Mouse (Mus musculus): Measurements from ENCODE around the gene Rgs12. TPM values are rescaled to one million over a fixed set of nuclear protein-coding genes. Genes with fewer than 3 reads are reported as not detected.

The Rgs12 gene
- polyA plus RNA-seq, 1 experiment: 50.6 TPM

GRCm38 (mm10) chr5:35003611-35004162 is 54.4 kb downstream of the Rgs12 start:
- TF ChIP-seq MYOG (IDR thresholded peaks at IDR 0.05; ENCODE audit: control insufficient read depth, extremely low read depth, insufficient read length): no peak
- TF ChIP-seq FOSL1 (IDR thresholded peaks at IDR 0.05; ENCODE audit: insufficient read depth, low read length, poor library complexity, severe bottlenecking): no peak
- no peak for TF ChIP-seq CEBPB (IDR thresholded peaks at IDR 0.05; ENCODE audit: low read depth)
- TF ChIP-seq MAX (IDR thresholded peaks at IDR 0.05): no peak
- no peak for TF ChIP-seq MYOD1 (IDR thresholded peaks at IDR 0.05; ENCODE audit: control insufficient read depth, insufficient read length, low read depth)
- peaks cover 11% of the 10 kb centered on the region for H3K36me3 ChIP-seq (ENCODE audit: control insufficient read depth, insufficient read depth)
- no peak overlapping the region for H3K4me3 ChIP-seq (ENCODE audit: insufficient read depth, poor library complexity, severe bottlenecking)
- peaks cover 5% of the 10 kb centered on the region for H3K79me3 ChIP-seq (ENCODE audit: low read depth)
- H3K79me2 ChIP-seq (ENCODE audit: control insufficient read depth, insufficient read depth): peaks cover 50% of the 10 kb centered on the region
- no peaks in the 10 kb centered on the region for H3K27me3 ChIP-seq (ENCODE audit: control insufficient read depth, insufficient read depth, insufficient read length)
- no peak overlapping the region for H3ac ChIP-seq (ENCODE audit: control insufficient read depth, insufficient read length, low read depth)

GRCm38 (mm10) chr5:35004769-35005168 is 55.5 kb downstream of the Rgs12 start:
- peaks cover 11% of the 10 kb centered on the region for H3K36me3 ChIP-seq (ENCODE audit: control insufficient read depth, insufficient read depth)
- H3K27me3 ChIP-seq (ENCODE audit: control insufficient read depth, insufficient read depth, insufficient read length): no peaks in the 10 kb centered on the region
- no peak overlapping the region for H3K4me3 ChIP-seq (ENCODE audit: insufficient read depth, poor library complexity, severe bottlenecking)
- peaks cover 47% of the 10 kb centered on the region for H3K79me2 ChIP-seq (ENCODE audit: control insufficient read depth, insufficient read depth)
- no peak for TF ChIP-seq MYOG (IDR thresholded peaks at IDR 0.05; ENCODE audit: control insufficient read depth, extremely low read depth, insufficient read length)
- TF ChIP-seq FOSL1 (IDR thresholded peaks at IDR 0.05; ENCODE audit: insufficient read depth, low read length, poor library complexity, severe bottlenecking): no peak
- no peak for TF ChIP-seq CEBPB (IDR thresholded peaks at IDR 0.05; ENCODE audit: low read depth)
- TF ChIP-seq USF1 (IDR thresholded peaks at IDR 0.05; ENCODE audit: low read depth): no peak
- no peak for TF ChIP-seq MYOD1 (IDR thresholded peaks at IDR 0.05; ENCODE audit: control insufficient read depth, insufficient read length, low read depth)
- no peak for TF ChIP-seq MAX (IDR thresholded peaks at IDR 0.05)
- TF ChIP-seq CTCF (IDR thresholded peaks at IDR 0.05; ENCODE audit: control insufficient read depth, insufficient read depth, insufficient read length): no peak
- no peak overlapping the region for H3ac ChIP-seq (ENCODE audit: control insufficient read depth, insufficient read length, low read depth)
- peaks cover 5% of the 10 kb centered on the region for H3K79me3 ChIP-seq (ENCODE audit: low read depth)

GRCm38 (mm10) chr5:35005659-35006058 is 56.4 kb downstream of the Rgs12 start:
- H3K36me3 ChIP-seq (ENCODE audit: control insufficient read depth, insufficient read depth): peaks cover 6% of the 10 kb centered on the region
- no peak overlapping the region for H3K4me3 ChIP-seq (ENCODE audit: insufficient read depth, poor library complexity, severe bottlenecking)
- H3K79me2 ChIP-seq (ENCODE audit: control insufficient read depth, insufficient read depth): peaks cover 47% of the 10 kb centered on the region
- H3ac ChIP-seq (ENCODE audit: control insufficient read depth, insufficient read length, low read depth): no peak overlapping the region
- TF ChIP-seq MYOG (IDR thresholded peaks at IDR 0.05; ENCODE audit: control insufficient read depth, extremely low read depth, insufficient read length) (no peak), FOSL1 (IDR thresholded peaks at IDR 0.05; ENCODE audit: insufficient read depth, low read length, poor library complexity, severe bottlenecking) (no peak), MAX (IDR thresholded peaks at IDR 0.05) (no peak), CEBPB (IDR thresholded peaks at IDR 0.05; ENCODE audit: low read depth) (no peak), USF1 (IDR thresholded peaks at IDR 0.05; ENCODE audit: low read depth) (no peak), CTCF (IDR thresholded peaks at IDR 0.05; ENCODE audit: control insufficient read depth, insufficient read depth, insufficient read length) (no peak), MYOD1 (IDR thresholded peaks at IDR 0.05; ENCODE audit: control insufficient read depth, insufficient read length, low read depth) (no peak)
- H3K79me3 ChIP-seq (ENCODE audit: low read depth): peaks cover 5% of the 10 kb centered on the region
- no peaks in the 10 kb centered on the region for H3K27me3 ChIP-seq (ENCODE audit: control insufficient read depth, insufficient read depth, insufficient read length)

- Histone ChIP-seq H3K4me3 (ENCODE audit: insufficient read depth, poor library complexity, severe bottlenecking) (no peak overlapping the region), H3K27me3 (ENCODE audit: control insufficient read depth, insufficient read depth, insufficient read length) (no peaks in the 10 kb centered on the region), H3ac (ENCODE audit: control insufficient read depth, insufficient read length, low read depth) (no peak overlapping the region), H3K79me2 (ENCODE audit: control insufficient read depth, insufficient read depth) (peaks cover 38% of the 10 kb centered on the region), H3K79me3 (ENCODE audit: low read depth) (peaks cover 1% of the 10 kb centered on the region), H3K36me3 (ENCODE audit: control insufficient read depth, insufficient read depth) (no peaks in the 10 kb centered on the region)
- TF ChIP-seq MYOD1 (IDR thresholded peaks at IDR 0.05; ENCODE audit: control insufficient read depth, insufficient read length, low read depth) (no peak), CEBPB (IDR thresholded peaks at IDR 0.05; ENCODE audit: low read depth) (no peak), USF1 (IDR thresholded peaks at IDR 0.05; ENCODE audit: low read depth) (no peak), MAX (IDR thresholded peaks at IDR 0.05) (no peak), CTCF (IDR thresholded peaks at IDR 0.05; ENCODE audit: control insufficient read depth, insufficient read depth, insufficient read length) (no peak), MYOG (IDR thresholded peaks at IDR 0.05; ENCODE audit: control insufficient read depth, extremely low read depth, insufficient read length) (no peak), FOSL1 (IDR thresholded peaks at IDR 0.05; ENCODE audit: insufficient read depth, low read length, poor library complexity, severe bottlenecking) (no peak)
Observed at GRCm38 (mm10) chr5:35006599-35006998, 57.4 kb downstream of the Rgs12 start.

GRCm38 (mm10) chr5:35009163-35009562 is 59.9 kb downstream of the Rgs12 start:
- peaks cover 3% of the 10 kb centered on the region for H3K79me3 ChIP-seq (ENCODE audit: low read depth)
- no peaks in the 10 kb centered on the region for H3K27me3 ChIP-seq (ENCODE audit: control insufficient read depth, insufficient read depth, insufficient read length)
- peaks cover 34% of the 10 kb centered on the region for H3K79me2 ChIP-seq (ENCODE audit: control insufficient read depth, insufficient read depth)
- H3K36me3 ChIP-seq (ENCODE audit: control insufficient read depth, insufficient read depth): no peaks in the 10 kb centered on the region
- no peak overlapping the region for H3ac ChIP-seq (ENCODE audit: control insufficient read depth, insufficient read length, low read depth)
- TF ChIP-seq MAX (IDR thresholded peaks at IDR 0.05) (no peak), CEBPB (IDR thresholded peaks at IDR 0.05; ENCODE audit: low read depth) (no peak), USF1 (IDR thresholded peaks at IDR 0.05; ENCODE audit: low read depth) (no peak), CTCF (IDR thresholded peaks at IDR 0.05; ENCODE audit: control insufficient read depth, insufficient read depth, insufficient read length) (no peak), FOSL1 (IDR thresholded peaks at IDR 0.05; ENCODE audit: insufficient read depth, low read length, poor library complexity, severe bottlenecking) (no peak), MYOG (IDR thresholded peaks at IDR 0.05; ENCODE audit: control insufficient read depth, extremely low read depth, insufficient read length) (no peak), MYOD1 (IDR thresholded peaks at IDR 0.05; ENCODE audit: control insufficient read depth, insufficient read length, low read depth) (no peak)
- H3K4me3 ChIP-seq (ENCODE audit: insufficient read depth, poor library complexity, severe bottlenecking): no peak overlapping the region
